Mouse (Mus musculus) cortical plate, adult 2 months (tissue): Measurements from ENCODE around the gene 1700029P11Rik.

Experiments
- CTCF ChIP-seq: fragments of 200-500 bp; IDR thresholded peaks from 2 replicates; pipeline ENCODE4 v1.5.1; 2011; ENCODE audit warnings: mild to moderate bottlenecking, control low read depth, low read length; ENCODE audit not compliant: insufficient read depth; ENCODE audit errors: extremely low read depth
- POLR2A ChIP-seq: fragments of 200-500 bp; IDR thresholded peaks from 2 replicates; pipeline ENCODE4 v1.6.1; 2011; ENCODE audit warnings: mild to moderate bottlenecking, low read length, control low read depth; ENCODE audit not compliant: insufficient read depth; ENCODE audit errors: extremely low read depth

DNA sequence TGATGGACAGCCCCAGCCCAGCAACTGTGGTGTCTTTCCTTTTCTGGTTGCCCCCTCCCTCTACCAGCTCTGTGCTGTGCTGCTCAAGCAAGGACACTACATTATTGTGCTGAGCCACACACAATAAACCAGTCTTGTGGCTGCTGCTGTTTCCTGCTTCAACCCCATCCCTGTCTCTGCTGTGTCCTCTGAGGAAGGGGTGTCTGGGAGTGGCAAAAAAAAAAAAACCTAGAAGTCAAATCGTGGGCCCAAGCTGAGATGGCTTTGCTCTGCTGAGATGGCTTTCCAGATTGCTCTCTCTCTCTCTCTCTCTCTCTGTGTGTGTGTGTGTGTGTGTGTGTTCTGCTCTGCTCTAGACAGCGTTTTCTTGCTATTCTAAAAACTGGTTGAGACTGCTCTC lies 11.9 kb upstream of the 1700029P11Rik start:
- TF ChIP-seq CTCF (no peak), POLR2A (no peak)
